Mouse (Mus musculus) megakaryocyte-erythroid progenitor cell, adult 5 weeks (primary cell): Measurements from ENCODE around the gene Eid2. TPM values are rescaled to one million over a fixed set of nuclear protein-coding genes. Genes with fewer than 3 reads are reported as not detected.

Experiments used
- polyA plus RNA-seq: library from polyadenylated mRNA; stranded (reverse); fragments of >175 nt; gene quantifications from 2 replicates; pipeline ENCODE4 v1.2.3, GENCODE M21; 2012

The Eid2 gene
- 6.3 and 9.5 TPM in 2 replicates for polyA plus RNA-seq

DNA sequence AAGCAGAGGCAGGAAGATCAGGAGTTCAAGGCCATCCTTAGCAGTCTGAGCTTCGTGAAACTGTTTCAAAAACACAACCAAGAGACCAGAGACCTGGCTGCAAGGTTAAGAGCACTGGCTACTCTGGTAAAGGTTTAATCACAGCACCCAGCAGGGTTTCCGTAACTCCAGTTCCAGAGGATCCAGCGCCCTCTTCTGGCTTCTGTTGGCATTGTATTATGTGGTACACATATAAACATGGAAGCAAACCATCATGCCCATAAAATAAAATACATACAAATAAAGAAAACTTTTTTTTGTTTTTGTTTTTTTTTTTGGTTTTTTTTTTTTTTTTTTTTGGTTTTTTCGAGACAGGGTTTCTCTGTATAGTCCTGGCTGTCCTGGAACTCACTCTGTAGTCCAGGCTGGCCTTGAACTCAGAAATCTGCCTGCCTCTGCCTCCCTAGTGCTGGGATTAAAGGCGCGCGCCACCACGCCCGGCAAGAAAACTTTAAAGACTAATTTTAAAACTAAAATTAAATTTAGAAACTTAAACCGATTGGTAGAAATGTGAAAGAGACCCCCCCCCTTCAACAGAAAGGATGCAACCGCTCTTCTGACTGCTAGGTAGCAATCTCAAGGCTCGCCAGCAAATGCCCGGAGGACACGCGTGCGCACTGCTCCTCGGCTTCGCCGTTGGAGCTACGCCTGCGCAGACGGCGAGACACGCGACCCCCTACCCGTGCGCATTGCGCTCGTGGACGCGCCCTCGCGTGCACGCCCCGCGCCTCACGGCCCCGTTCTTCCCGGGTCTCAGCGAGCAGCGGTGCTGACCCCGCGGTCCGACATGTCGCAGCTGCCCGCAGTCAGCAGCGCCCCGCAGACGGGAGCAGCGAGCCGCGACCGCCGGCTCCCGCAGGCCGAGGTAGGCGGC lies at the start of gene Eid2:
Gene Eid2 (plus strand): TSS at position 753 of the 913 bp plus-strand sequence.

GRCm38 (mm10) chr7:28277615-28278278 lies 10.1 kb downstream of the Eid2 start, which contains the start of gene Eid2b:
Eid2b (plus strand) TSS chr7:28277739.

DNA sequence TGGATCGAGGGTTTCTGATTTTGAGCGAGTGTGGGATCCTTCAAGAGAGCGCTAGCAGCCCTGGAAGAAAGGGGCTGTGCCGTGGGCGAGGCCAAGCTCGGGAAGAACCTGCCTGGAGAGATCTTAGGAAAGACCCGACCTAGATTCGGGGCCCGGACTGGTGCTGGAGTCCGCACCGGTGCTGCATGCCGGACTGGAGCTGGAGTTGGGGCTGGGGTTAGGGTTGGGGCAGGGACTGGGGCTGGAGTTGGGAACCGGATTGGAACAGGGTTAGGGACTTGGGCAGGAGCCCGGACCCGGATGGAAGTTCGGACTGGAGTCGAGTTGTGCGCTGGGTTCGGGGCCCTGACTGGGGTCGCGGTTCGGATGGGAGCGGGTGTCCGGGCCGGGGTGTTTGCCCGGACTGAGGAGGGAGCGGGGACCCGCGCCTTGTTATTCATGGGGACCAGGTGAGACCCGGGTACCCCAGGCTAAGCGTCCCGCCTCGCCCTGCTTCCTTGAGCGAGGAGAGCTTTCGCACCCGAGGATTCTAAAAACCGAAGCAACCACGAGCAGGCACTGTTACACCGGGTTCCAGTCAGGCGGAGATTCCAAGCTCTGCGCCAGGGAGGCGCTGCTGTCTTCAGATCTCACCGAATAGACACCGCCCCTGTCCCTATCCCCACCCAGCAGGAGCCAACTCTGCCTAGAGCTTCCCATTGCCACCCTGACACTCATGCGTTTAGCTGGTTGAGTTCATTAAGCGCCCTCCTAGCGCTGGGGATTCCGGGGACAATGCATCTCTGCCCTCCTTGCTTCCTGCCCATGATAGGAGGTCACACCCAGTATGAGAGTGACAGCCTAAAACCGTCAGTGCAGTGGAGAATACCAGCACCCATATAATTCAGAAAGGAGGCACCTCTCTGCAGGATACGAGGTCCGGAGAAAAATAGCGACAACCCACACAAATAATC lies 23.2 kb downstream of the Eid2 start, which contains the start of gene Selenov:
Gene Selenov (minus strand): TSS at position 549 of the 953 bp plus-strand sequence.

DNA sequence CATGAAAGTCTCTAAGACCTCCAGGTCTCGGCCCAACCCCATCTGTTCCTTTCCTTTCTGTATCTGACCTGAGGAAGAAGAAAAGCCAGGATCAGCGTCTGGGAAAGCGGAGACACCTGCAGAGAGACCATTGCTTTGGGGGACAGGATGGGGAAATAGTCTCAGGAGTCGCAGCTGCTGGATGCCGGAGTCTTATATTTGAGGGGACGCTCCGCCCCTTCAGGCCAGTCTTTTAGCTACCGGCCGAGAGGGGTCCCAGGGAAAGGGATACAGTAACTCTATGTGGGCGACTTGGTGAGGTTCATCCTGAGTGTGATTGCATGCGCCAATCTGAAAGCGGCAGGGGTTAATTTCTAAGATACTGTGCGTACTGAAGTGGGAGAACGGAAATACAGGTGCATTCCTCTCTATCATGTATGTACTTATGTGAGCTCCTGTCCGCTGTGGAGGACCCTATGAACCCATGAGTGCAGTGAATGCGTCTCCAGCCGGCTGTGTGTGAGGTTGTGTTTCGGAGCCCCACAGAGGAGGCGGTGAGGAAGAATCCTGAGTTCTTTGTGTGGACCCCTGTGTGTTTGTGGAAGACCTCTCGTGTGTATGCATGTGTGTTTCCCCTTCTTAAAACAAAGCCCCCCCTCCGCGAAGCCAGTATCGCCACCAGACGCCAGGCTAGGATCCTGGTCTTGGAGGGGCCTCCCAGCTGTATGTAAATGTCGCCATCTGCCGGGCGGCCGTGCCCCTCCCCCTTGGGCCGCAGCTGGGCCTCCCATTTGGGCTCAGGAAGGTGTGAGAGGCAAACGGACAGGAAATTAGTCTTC lies 34.1 kb downstream of the Eid2 start, which contains the start of gene Dll3:
Gene Dll3 (minus strand): TSS at position 623 of the 818 bp plus-strand sequence.

DNA sequence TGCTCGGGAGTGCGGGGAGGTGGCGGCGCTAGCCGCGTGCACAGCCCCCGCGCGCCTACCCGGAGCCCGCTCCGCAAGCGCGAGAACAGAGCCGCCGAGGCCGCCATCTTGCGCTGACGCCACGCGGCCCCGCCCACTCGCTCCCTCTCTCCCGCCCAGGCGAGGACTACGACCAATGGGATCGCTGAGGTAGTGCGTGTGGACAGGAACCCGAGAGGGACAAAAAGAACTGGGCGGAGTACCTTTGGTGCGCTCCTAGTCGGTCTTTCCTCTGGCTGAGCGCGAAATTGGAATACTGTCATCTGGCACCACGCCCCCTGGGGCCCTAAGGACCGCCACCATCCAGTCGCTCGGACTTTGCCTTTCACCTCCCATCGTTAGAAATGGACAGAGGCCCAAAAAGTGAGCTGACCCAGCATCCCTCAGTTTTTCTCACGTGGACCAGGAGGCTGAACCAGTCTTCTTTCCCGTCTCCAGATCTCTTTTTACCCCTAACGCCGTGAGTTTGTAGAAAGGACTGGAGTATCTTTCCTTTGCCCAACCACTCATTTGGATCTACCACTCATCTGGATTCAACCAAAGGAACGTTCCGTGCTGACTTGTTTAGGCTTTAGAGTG lies 44.4 kb downstream of the Eid2 start, which contains the start of gene Timm50:
Gene Timm50 (minus strand): TSS at position 147 of the 618 bp plus-strand sequence.

Other genes with a start within 250 kb of the Eid2 start
- gene Psmc4, start 217.8 kb upstream of the Eid2 start, polyA plus RNA-seq = 87.0 and 88.8 TPM in 2 replicates
- not detected in 2 replicates for gene Fcgbp, start 196.6 kb upstream of the Eid2 start, polyA plus RNA-seq
- not detected in 2 replicates for gene 9530053A07Rik, start 138.4 kb upstream of the Eid2 start, polyA plus RNA-seq
- gene Fbl, start 98.2 kb upstream of the Eid2 start, polyA plus RNA-seq = 516 and 763 TPM in 2 replicates
- 57.5 and 63.7 TPM in 2 replicates for gene Dyrk1b, start 88.4 kb upstream of the Eid2 start, polyA plus RNA-seq
- gene Eid2b, start 9.9 kb downstream of the Eid2 start, polyA plus RNA-seq = 9.4 and 10.6 TPM in 2 replicates
- gene Selenov, start 23.3 kb downstream of the Eid2 start, polyA plus RNA-seq = 0.05 TPM in 1 of 2 replicates, not detected in the other
- 0.34 TPM in 1 of 2 replicates, not detected in the other for gene Dll3, start 34.4 kb downstream of the Eid2 start, polyA plus RNA-seq
- 165 and 203 TPM in 2 replicates for gene Timm50, start 44.2 kb downstream of the Eid2 start, polyA plus RNA-seq
- gene Supt5, start 70.9 kb downstream of the Eid2 start, polyA plus RNA-seq = 128 and 162 TPM in 2 replicates
- 2,959 and 3,332 TPM in 2 replicates for gene Rps16, start 82.8 kb downstream of the Eid2 start, polyA plus RNA-seq
- 17.3 and 19.4 TPM in 2 replicates for gene Plekhg2, start 104.7 kb downstream of the Eid2 start, polyA plus RNA-seq
- gene Zfp36, start 112.4 kb downstream of the Eid2 start, polyA plus RNA-seq = 540 and 1,040 TPM in 2 replicates
- gene Med29, start 124.8 kb downstream of the Eid2 start, polyA plus RNA-seq = 13.3 and 17.5 TPM in 2 replicates
- 125 and 193 TPM in 2 replicates for gene Paf1, start 125.1 kb downstream of the Eid2 start, polyA plus RNA-seq
- gene Gmfg, start 169.6 kb downstream of the Eid2 start, polyA plus RNA-seq = 34.0 and 38.0 TPM in 2 replicates
- gene Lrfn1, start 184.1 kb downstream of the Eid2 start, polyA plus RNA-seq = 12.6 and 15.9 TPM in 2 replicates
- not detected in 2 replicates for gene Ifnl2, start 242.6 kb downstream of the Eid2 start, polyA plus RNA-seq